Mouse (Mus musculus) spleen, postnatal 10 days (tissue): Measurements from ENCODE around the gene Amt.

Experiments
- DNase-seq, 2 experiments: peaks; one replicate each; pipeline ENCODE4 v3.0.0; 2021 to 2022; ENCODE audit warnings: low spot score in 2 of 2

The Amt gene

DNA sequence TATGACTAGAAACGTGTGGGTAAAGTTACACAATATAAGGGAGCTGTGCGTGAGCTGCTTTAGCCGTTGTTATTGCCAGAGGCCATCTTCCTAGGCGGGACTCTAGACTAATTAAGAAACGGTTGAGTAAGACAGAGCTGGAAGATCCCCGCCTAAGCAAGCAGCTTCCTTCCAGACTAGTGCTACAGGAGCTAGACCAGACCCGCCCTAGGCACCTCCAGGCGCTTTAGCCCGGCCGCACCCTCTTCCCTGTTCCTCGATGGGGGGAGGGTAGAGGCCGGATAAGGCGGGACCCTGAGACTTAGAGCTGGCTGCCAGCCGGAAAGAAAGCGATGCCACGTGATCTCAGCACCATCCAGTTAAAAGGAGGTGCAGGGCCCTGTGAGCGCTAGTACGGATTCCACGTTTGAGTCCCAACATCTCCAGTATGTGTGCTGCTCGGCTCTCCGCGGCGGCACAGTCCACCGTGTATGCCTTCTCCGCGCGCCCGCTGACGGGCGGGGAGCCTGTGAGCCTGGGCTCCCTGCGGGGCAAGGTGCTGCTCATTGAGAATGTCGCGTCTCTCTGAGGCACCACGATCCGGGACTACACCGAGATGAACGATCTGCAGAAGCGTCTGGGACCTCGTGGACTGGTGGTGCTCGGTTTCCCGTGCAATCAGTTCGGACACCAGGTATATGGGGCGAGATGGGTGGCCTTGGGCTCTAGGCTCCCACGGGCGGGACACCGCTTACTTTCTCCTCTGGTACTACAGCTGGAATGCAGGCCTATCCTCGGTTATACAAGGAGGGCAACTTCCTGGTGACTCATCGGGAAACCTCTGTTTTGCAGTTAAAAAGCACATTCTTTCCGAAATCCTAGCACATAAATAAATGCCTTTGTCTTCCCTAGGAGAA lies 42.5 kb downstream of the Amt start, which contains the start of gene Gpx1:
Gene Gpx1 (plus strand): TSS at position 18 of the 896 bp plus-strand sequence.
- peak; percentile 89 to 94 for DNase-seq

GRCm38 (mm10) chr9:108339886-108340257 lies 43.2 kb downstream of the Amt start:
- peak in 1 of 2 experiments; percentile 66 for DNase-seq

DNA sequence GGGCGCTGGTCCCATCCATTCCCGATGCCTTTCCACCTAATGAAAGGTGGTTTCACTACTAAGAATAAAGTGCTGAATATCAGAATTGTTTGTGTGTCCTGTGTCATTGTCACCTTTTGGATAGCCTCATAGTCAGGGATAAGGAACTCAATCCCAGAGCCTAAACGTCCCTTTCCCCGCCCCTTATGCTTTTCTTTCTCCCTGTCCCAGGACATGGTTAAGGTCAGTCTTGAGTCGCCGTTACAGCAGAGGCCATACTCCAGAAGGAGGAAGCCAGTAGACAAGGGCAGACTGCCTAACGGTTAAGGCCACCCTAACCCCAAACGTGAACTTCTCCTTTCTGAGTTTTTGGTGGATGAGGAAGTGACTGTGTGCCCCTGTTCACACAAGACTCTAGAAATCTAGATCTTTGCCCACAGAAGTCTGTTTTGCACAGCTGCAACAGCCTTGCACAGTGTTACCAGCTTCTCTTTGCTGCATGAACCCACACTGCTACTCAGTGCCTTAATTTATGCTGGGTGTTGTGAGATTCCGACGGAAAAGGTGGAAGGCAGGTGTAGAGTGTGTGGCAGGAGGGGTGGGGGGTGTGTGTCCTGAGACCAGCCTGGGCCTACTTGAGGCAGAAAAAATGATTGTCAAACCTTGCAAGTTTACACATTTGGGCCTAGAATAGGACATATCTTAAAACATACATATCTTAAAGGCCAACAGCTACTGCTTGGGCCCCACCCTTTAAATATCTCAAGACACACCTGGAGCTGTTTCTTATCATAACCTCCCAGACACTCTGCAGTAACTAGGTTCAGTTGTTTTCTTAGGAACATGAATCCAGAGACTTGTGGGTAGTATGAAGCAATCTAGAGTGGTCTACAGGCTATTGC lies 43.8 kb downstream of the Amt start:
- peak; percentile 65 to 68 for DNase-seq

GRCm38 (mm10) chr9:108341139-108341475 lies 44.5 kb downstream of the Amt start:
- peak in 1 of 2 experiments; percentile 50 for DNase-seq

GRCm38 (mm10) chr9:108341801-108342200 lies 45.1 kb downstream of the Amt start:
- peak; percentile 43 to 58 for DNase-seq

- peak; percentile 32 to 54 for DNase-seq
Observed at GRCm38 (mm10) chr9:108342301-108342831, 45.7 kb downstream of the Amt start.

GRCm38 (mm10) chr9:108343331-108343730 lies 46.7 kb downstream of the Amt start:
- peak; percentile 42 to 53 for DNase-seq

DNA sequence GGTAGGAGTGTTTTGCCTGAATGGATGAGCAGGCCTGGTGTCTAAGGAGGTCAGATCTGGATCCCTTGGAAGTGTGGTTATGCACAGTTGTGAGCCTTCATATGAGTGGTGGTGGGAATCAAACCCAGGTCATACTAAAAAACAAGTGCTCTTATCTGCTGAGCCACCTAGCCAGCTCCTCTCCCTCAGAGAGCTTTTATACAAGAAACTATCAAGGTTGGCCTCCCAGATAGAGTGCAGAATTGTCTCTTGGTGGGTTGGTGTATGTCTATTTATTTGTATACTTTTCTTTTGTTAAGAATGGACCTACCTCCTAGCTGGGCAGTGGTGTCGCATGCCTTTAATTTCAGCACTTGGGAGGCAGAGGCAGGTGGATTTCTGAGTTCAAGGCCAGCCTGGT lies 47.2 kb downstream of the Amt start:
- DNase-seq, result peak in 1 of 2 experiments; percentile 30

DNA sequence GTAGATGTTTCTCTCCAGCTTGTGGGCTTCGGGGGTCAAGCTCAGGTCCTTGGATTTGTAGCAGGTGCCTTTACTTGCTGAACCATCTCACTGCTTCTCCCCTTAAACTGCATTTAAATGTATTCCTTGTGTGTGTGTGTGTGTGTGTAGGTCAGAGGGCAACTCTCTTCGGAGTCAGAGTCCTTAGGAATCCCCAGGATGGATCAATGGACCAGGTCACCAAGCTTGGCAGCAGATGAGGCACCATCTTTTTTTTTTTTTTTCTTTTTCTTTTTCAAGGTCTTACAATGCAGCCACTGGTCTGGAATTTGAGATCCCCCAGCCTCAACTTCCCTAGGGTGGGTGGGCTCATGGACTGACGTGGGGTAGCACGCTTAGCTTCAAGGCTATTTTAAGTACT lies 47.8 kb downstream of the Amt start:
- DNase-seq, result peak in 1 of 2 experiments; percentile 24

DNA sequence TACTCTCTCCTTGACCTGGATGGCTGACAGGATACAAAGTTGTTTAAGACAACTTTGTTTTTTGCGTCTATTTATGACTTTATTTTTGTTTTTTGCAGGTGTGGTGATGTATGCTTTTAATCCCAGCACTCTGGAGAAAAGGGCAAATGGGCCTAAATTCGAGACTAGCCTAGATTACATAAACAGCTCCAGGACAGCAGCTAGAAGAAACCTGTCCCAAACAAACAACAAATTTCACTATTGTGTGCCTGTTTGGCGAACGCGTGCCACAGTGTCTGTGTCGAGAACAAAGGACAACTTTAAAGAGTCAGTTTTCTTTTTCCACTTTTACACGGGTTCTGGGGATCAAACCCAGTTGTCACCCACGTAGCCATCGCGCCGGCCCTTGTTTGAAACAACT lies 50.4 kb downstream of the Amt start:
- DNase-seq, result no peak

DNA sequence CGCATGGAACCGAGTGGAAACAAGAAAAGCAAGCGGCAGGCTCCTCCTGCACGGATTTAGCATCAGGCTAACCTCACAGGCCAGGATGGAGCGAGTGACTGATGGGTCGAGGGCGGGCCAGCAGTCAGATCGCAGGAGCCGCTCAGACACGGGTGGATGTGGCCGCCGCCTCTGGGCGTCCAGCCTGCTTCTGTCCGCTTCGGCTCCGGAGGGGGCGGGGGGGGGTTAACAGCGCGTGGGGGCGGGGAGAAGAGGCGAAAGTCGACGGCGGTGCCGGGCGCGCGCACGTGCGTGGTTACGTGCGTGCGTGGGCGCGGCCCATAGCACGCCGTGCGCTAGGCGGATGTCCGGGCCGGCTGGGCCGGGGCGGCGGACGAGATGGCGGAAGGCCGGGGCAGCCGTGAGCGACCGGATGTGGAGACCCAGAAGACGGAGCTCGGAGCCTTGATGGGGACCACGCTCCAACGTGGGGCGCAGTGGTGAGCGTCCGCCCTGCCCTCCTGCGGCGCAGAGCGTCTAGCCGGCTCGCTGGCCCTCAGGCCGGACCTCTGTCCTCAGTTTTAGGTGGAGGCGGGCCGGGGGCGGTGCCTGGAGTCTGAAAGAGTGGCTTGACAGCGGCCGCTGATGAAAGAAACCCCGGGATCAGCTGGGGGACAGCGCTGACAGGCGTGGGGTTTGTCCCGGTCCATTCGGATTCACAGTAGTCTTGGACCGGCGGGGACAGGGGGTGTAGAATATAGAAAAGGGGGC lies 51.1 kb downstream of the Amt start, which contains the start of gene Usp4:
Gene Usp4 (plus strand): TSS at position 314 of the 750 bp plus-strand sequence.
- peak; percentile 86 to 94 for DNase-seq

- no peak for DNase-seq
Observed at GRCm38 (mm10) chr9:108348290-108348680, 51.6 kb downstream of the Amt start.

DNA sequence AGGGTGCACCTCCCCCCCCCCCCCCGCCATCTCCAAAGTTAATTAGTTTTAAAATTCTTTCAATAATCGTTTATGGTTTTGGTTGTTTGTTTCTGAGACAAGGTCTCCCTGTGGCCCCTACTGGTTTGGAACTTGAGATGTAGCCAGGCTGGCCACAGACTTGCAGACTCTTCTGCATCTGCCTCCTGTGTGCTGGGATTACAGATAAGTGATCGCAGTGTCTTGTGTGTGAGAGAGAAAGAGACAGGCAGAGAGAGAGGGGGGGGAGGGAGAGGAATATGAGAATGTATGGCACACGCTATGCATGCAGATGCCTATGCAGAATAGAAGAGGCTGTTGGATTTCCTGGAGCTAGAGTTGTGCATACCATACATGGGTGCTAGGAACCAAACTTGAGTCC lies 53.1 kb downstream of the Amt start:
- DNase-seq, result no peak
